Mouse (Mus musculus) forebrain, embryonic 11.5 days (tissue): ENCODE results near the gene Bcat1. TPM values are rescaled to one million over a fixed set of nuclear protein-coding genes. Genes with fewer than 3 reads are reported as not detected.

Source experiments
- ATAC-seq: fragments of 200-750 bp; cut with Nextera tagmentation; replicated peaks from 2 replicates; pipeline ENCODE4 v1.8.0; 2017; ENCODE audit warnings: moderate TSS enrichment; ENCODE audit not compliant: low FRiP score
- DNase-seq: peaks from one replicate; pipeline ENCODE4 v3.0.0-alpha.2; 2017; ENCODE audit warnings: low spot score
- H3K27ac ChIP-seq: fragments of 300-500 bp; sonication (generic); 2 replicates; pipeline ENCODE4 v1.5.1; 2014; ENCODE audit warnings: low read depth, low read length
- H3K27me3 ChIP-seq: fragments of 300-500 bp; sonication (generic); 2 replicates; pipeline ENCODE4 v1.6.1; 2014; ENCODE audit warnings: mild to moderate bottlenecking, low read length, mixed read lengths; ENCODE audit not compliant: control insufficient read depth, insufficient read depth
- H3K36me3 ChIP-seq: fragments of 300-500 bp; sonication (generic); 2 replicates; pipeline ENCODE4 v1.6.1; 2014; ENCODE audit warnings: mild to moderate bottlenecking, low read length, moderate library complexity, mixed read lengths; ENCODE audit not compliant: control insufficient read depth, insufficient read depth
- H3K4me1 ChIP-seq: fragments of 300-500 bp; sonication (generic); replicated peaks from 2 replicates; pipeline ENCODE4 v1.6.1; 2014; ENCODE audit warnings: low read length, mixed read lengths; ENCODE audit not compliant: control insufficient read depth, insufficient read depth
- H3K4me2 ChIP-seq: fragments of 300-500 bp; sonication (generic); 2 replicates; pipeline ENCODE4 v1.6.1; 2014; ENCODE audit warnings: low read depth, mild to moderate bottlenecking, low read length, moderate library complexity, mixed read lengths; ENCODE audit not compliant: severe bottlenecking
- H3K4me3 ChIP-seq: fragments of 300-500 bp; sonication (generic); 2 replicates; pipeline ENCODE4 v1.5.1; 2014; ENCODE audit warnings: low read depth, low read length
- H3K9ac ChIP-seq: fragments of 300-500 bp; sonication (generic); 2 replicates; pipeline ENCODE4 v1.6.1; 2014; ENCODE audit warnings: low read length
- H3K9me3 ChIP-seq: fragments of 300-500 bp; sonication (generic); 2 replicates; pipeline ENCODE4 v1.6.1; 2016; ENCODE audit warnings: low read length, mixed read lengths; ENCODE audit not compliant: control insufficient read depth
- WGBS: fragments of 180-500 bp; shearing (Covaris S2); extraction: QIAGEN DNeasy Blood & Tissue Kit; methylation state at CpG from one replicate; pipeline ENCODE4 v1.1.7; 2014; 5-methylcytosine and 5-hydroxymethylcytosine counted together
- polyA plus RNA-seq: library from polyadenylated mRNA; unstranded; fragments of >200 nt; fragmentation: Nextera tagmentation; extraction: Ambion mirVana; gene quantifications from 2 replicates; pipeline ENCODE4 v1.2.1, GENCODE M21; 2014

Gene Bcat1
- polyA plus RNA-seq, 1 experiment from 2014 or later = 110 TPM

GRCm38 (mm10) chr6:145088451-145089113 lies 12.6 kb upstream of the Bcat1 start:
- H3K36me3 ChIP-seq = no peaks in the 10 kb centered on the region
- WGBS = 46% methylated on average over 4 of the region's 4 CpGs
- H3K4me1 ChIP-seq = no peaks in the 10 kb centered on the region
- no peak overlapping the region for H3K4me2 ChIP-seq
- no peak overlapping the region for H3K27ac ChIP-seq
- no peak overlapping the region for H3K9ac ChIP-seq
- ATAC-seq (no peak), DNase-seq (no peak)
- H3K27me3 ChIP-seq = no peaks in the 10 kb centered on the region
- no peaks in the 10 kb centered on the region for H3K9me3 ChIP-seq
- H3K4me3 ChIP-seq = no peak overlapping the region

- Histone ChIP-seq H3K9me3 (no peaks in the 10 kb centered on the region), H3K27ac (no peak overlapping the region), H3K4me2 (no peak overlapping the region), H3K4me3 (no peak overlapping the region), H3K27me3 (no peaks in the 10 kb centered on the region), H3K4me1 (no peaks in the 10 kb centered on the region), H3K9ac (no peak overlapping the region), H3K36me3 (no peaks in the 10 kb centered on the region)
- 91% methylated on average over 8 of the region's 8 CpGs for WGBS
- DNase-seq (no peak), ATAC-seq (no peak)
Observed at GRCm38 (mm10) chr6:145084343-145085117, 8.5 kb upstream of the Bcat1 start.

- H3K4me1 ChIP-seq = no peaks in the 10 kb centered on the region
- DNase-seq (no peak), ATAC-seq (no peak)
- H3K36me3 ChIP-seq = no peaks in the 10 kb centered on the region
- no peak overlapping the region for H3K9ac ChIP-seq
- 74% methylated on average over 4 of the region's 4 CpGs for WGBS
- no peak overlapping the region for H3K27ac ChIP-seq
- no peak overlapping the region for H3K4me2 ChIP-seq
- no peaks in the 10 kb centered on the region for H3K27me3 ChIP-seq
- no peak overlapping the region for H3K4me3 ChIP-seq
- no peaks in the 10 kb centered on the region for H3K9me3 ChIP-seq
Observed at GRCm38 (mm10) chr6:145081721-145082120, 5.7 kb upstream of the Bcat1 start.

- H3K27ac ChIP-seq = no peak overlapping the region
- WGBS = 85% methylated on average over 9 of the region's 9 CpGs
- no peak for ATAC-seq
Observed at GRCm38 (mm10) chr6:145079087-145079759, 3.2 kb upstream of the Bcat1 start.

GRCm38 (mm10) chr6:145076286-145076685 lies 302 bp upstream of the Bcat1 start:
- peak overlapping the region; percentile 92 for H3K4me2 ChIP-seq
- no peaks in the 10 kb centered on the region for H3K27me3 ChIP-seq
- DNase-seq (no peak), ATAC-seq (peak; percentile 69)
- H3K4me1 ChIP-seq = no peaks in the 10 kb centered on the region; the same call in 1 of the 2 replicates
- peak overlapping the region; percentile 90 for H3K9ac ChIP-seq
- 11% methylated on average over 9 of the region's 9 CpGs for WGBS
- no peaks in the 10 kb centered on the region for H3K9me3 ChIP-seq
- no peaks in the 10 kb centered on the region for H3K36me3 ChIP-seq
- H3K4me3 ChIP-seq = peak overlapping the region; percentile 57
- H3K27ac ChIP-seq = no peak overlapping the region

More at GRCm38 (mm10) chr6:145079087-145079759, 3.2 kb upstream of the Bcat1 start:
- H3K27me3 ChIP-seq = no peaks in the 10 kb centered on the region
- no peak for DNase-seq
- no peak overlapping the region for H3K4me3 ChIP-seq
- no peak overlapping the region for H3K4me2 ChIP-seq
- no peak overlapping the region for H3K9ac ChIP-seq
- no peaks in the 10 kb centered on the region for H3K36me3 ChIP-seq
- H3K9me3 ChIP-seq = no peaks in the 10 kb centered on the region
- H3K4me1 ChIP-seq = no peaks in the 10 kb centered on the region; the same call in 1 of the 2 replicates

- H3K27me3 ChIP-seq = no peaks in the 10 kb centered on the region
- under 1% methylated on average over 20 of the region's 20 CpGs for WGBS
- H3K36me3 ChIP-seq = no peaks in the 10 kb centered on the region
- H3K4me3 ChIP-seq = peak overlapping the region; percentile 57
- H3K4me2 ChIP-seq = peak overlapping the region; percentile 92
- DNase-seq = peak; percentile 58
- ATAC-seq = peak; percentile 58
- H3K9me3 ChIP-seq = no peaks in the 10 kb centered on the region
- H3K9ac ChIP-seq = peak overlapping the region; percentile 90
- no peak overlapping the region for H3K27ac ChIP-seq
- H3K4me1 ChIP-seq = no peaks in the 10 kb centered on the region; the same call in 1 of the 2 replicates
Observed at GRCm38 (mm10) chr6:145075088-145075547, 866 bp downstream of the Bcat1 start.

GRCm38 (mm10) chr6:145074461-145074860 lies 1.5 kb downstream of the Bcat1 start:
- Histone ChIP-seq H3K36me3 (no peaks in the 10 kb centered on the region), H3K4me2 (peak overlapping the region; percentile 92; the same call in 1 of the 2 replicates), H3K27me3 (no peaks in the 10 kb centered on the region), H3K4me3 (peak overlapping the region; percentile 57; the same call in 1 of the 2 replicates), H3K27ac (no peak overlapping the region), H3K4me1 (no peaks in the 10 kb centered on the region; the same call in 1 of the 2 replicates), H3K9me3 (no peaks in the 10 kb centered on the region), H3K9ac (no peak overlapping the region)
- DNase-seq = no peak
- no peak for ATAC-seq

- no peak overlapping the region for H3K4me3 ChIP-seq
- no peaks in the 10 kb centered on the region for H3K9me3 ChIP-seq
Observed at GRCm38 (mm10) chr6:145069921-145070320, 6.1 kb downstream of the Bcat1 start.

More at GRCm38 (mm10) chr6:145069921-145070320, 6.1 kb downstream of the Bcat1 start:
- Histone ChIP-seq H3K4me1 (no peaks in the 10 kb centered on the region), H3K9ac (no peak overlapping the region), H3K27me3 (no peaks in the 10 kb centered on the region), H3K4me2 (no peak overlapping the region), H3K36me3 (no peaks in the 10 kb centered on the region), H3K27ac (no peak overlapping the region)
- ATAC-seq (no peak), DNase-seq (no peak)
- WGBS = 92% methylated on average over 2 of the region's 2 CpGs
